Mouse (Mus musculus): ENCODE results near the gene Lrrc66.

Gene Lrrc66

DNA sequence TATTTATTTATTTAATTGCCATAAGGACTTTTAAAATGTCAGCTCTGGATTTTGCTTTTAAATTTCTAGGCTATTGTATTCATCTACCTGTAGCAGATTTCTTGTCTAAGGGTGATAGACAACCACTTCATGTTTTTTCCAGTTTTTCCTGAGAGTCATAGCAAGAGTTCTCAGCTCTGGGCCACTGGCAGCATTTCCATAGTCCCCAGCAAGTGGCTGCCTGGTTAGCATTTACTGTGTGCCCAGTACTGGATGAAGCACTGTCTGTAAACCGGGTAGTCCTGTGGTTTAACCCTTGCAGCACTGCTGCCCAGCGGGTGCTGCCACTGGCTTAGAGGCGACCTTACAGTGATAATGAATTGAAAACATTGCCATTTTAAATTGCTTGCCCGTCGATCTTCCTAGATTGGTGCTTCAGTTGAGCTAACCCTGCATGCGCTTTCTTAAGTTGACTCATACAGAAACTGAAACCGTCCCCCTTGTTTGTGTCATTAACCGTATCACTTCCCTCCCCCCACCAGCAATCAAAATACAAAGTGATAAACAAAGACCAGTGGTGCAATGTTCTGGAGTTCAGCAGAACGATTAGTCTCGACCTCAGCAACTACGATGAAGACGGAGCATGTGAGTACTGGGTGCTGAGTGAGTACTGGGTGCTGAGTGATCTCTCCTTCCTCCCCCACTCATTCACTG, 75.4 kb downstream of the Lrrc66 start:
- DNase-seq: no peak
